Mouse (Mus musculus): ENCODE measurements around the gene Slc30a2.
A peak's percentile ranks its signal among the peaks of the same experiment; 100 is the strongest.
"Not testable (repeated sequence)": the region's sequence is repeated elsewhere in the genome, so short reads cannot be mapped to it uniquely, and the experiment has no call there.

The Slc30a2 gene

DNA sequence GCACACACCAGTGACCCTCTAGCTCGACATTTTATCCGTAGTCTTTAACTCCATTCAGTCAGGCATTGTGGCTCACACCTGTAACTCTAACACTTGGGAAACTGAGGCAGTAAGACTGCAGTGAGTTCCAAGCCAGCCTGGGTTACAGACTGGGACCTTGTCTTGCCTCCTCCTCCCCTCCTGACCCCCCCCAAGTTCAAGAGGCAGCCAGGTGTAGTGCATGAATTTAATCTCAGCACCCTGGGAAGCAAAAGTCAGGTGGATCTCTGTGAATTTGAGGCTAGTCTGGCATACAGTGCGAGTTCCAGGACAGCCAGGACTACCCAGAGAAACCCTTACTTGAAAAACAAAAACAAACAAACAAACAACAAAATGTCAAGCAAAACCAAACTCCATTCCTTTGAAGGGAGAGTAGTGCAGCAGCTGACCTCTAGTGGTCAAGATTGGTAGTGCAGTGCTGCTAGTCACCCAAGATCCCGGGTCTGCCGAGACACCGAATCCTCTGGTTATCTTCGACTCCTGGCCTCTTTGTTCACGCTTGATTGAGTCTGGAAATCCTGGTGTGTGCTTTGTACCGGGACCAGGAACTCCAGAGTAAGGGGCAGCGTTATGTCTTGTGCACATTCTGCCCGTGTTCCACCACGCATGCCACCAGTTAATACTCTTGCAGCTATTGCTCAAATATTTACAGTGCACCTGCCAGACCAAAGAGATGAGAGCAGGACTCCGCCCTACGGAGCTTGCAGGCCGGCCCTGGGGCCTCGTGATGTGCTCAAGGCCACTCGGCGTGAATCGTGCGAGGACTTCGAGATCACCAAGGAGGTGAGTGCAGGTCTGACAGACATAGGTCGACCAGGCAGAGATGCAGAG is 13.8 kb downstream of the Slc30a2 start:
- peak in 1 of 2 experiments; percentile 48 for DNase-seq (ENCODE audit: low spot score in 2 of 2)

DNA sequence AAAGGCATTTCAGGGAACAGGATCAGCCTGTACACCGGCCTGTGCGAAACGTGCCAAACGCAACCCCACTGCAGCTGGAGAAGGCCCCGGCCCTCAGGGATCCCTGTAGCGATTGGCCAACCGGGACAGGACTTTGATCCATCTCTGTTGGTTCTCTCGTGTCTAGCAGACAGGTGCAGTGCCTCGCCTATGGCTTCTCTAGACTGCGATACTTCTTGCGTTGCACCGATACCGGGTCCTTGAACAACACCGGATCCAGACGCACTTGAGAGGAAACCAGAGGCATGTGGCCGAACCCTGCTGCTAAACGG is 14.4 kb downstream of the Slc30a2 start:
- no peak for DNase-seq (ENCODE audit: low spot score in 2 of 2)

DNA sequence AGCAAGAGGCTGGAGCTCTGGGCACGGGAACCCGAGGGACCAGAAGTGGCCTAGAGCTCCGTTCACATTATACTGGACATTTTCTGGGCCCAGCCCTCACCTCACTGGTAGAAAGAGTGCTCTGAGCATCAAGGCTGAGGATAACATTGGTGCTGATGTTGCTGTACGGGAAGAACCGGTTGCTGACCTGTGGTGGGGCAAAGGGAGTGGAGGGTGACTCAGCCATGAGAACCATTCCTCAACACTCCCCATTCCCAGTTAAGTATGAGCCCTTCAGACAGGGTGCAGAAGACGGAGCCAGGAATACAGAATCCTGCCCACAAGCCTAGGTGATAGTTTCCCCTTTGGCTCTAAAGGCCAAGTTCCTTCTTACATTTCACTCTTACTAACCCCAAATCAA is 16.7 kb downstream of the Slc30a2 start:
- no peak for DNase-seq (ENCODE audit: low spot score in 2 of 2)

GRCm38 (mm10) chr4:134361215-134361614 is 18.2 kb downstream of the Slc30a2 start:
- DNase-seq (ENCODE audit: low spot score in 2 of 2), result no peak

DNA sequence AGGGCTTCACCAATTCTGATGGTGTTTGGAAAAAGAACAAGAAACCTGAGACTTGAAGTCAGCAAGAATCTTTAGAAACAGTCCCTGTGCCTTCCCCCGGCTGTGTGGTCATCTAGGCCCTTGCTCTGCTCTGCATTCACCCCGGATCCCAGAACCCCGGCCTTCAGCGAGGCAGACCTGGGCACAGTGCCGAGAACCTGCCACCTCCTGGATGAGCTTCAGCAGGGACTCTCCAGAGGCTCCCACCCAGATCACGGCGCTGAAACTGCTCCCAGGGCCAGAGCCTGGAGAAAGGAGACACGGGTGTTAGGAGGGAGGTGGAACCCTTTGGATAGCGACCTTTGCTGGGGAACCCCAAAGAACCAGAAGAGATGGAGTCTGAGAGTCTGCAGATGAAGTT is 19.1 kb downstream of the Slc30a2 start:
- DNase-seq (ENCODE audit: low spot score in 2 of 2), result no peak

- DNase-seq (ENCODE audit: low spot score in 2 of 2), result no peak
Measured at GRCm38 (mm10) chr4:134362586-134362985, 19.6 kb downstream of the Slc30a2 start.

DNA sequence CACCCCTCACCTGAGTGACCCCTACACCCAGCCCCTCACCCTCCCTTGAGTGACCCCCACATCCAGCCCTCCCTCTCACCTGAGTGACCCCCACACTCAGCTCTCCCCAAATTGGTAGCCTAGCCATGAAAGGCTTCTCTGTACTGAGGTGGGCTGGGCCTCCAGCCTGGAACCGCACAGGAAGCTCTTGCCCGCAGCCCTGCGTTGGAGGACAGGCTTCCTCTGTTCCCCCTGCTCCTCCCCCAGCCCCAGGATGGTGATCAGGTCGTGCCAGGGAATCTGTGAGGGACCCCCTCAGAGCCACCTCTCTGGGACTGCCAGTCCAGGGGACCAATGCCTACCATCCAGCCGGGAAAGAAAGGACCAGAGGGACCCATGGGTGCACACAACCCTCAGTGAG is 22.3 kb downstream of the Slc30a2 start:
- no peak for DNase-seq (ENCODE audit: low spot score in 2 of 2)

- no peak for DNase-seq (ENCODE audit: low spot score in 2 of 2)
Measured at GRCm38 (mm10) chr4:134370649-134371221, 27.8 kb downstream of the Slc30a2 start.

DNA sequence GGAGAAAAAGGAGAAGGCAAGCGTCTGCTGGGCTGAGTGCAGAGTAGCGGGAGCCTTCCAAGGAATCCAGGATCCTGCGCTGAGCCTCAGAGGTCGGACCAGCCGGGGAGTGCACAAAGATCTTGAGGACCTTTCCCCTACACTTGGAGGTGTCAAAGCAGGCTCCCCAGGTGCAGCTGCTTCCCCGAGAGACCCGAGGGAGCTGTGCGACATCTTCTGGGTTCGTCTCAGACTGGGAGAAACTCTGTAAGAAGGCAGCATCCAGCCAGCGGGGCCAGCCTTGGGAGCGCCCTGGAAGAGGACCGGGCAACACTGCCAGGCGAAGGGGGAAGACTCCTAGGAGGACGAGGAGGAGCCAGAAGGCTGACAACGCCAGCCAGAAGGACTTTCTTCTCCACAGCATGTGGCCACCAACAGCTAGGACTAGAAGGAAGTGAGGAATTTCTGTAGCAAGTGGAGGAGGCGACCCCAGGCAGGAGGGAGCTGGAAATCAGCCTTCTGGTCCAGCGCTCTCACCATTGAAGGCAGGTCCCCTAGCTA is 28.4 kb downstream of the Slc30a2 start:
- no peak for DNase-seq (ENCODE audit: low spot score in 2 of 2)

DNA sequence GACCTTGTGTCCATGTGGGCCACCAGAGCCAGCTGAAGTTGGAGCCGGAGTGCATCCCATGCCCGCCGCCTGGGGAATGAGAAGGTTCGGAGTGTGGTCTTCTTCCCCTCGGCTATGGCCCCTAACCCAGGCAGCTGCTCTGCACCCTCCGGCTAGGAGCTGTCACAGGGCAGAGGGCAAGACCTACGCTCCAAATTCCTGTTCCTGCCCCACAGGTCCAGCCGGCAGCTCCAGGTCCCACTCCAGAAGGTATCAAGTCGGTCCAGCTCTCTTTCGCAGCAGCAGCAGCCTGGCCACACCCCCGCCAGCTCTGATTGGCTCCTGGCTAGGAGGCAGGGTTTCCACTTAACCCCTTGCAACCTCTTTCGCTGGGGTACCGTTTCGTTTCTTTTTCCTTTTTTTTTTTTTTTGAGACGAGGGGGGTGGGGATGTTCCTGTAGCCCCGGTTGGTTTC is 29.3 kb downstream of the Slc30a2 start:
- peak; percentile 69 to 80 for DNase-seq (ENCODE audit: low spot score in 2 of 2)

DNA sequence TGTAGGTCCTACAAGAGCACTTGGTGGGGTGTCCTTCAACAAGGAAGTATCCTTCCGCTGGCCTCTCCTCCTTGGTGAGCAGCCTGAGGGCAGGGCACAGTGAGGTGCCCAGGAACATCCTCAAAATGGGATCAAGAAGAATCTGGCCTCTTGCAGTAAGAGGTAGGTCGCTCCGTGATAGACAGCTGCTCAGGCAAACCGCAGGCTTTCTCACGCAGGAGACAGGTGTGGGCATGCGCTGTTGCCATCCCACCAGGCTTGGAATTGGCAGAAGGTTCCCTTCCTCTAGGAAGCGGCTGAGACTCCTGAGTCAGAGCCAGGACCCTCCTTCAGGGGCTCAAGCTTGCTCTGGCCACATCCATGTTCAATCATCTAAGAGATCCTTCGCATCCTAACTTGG is 30.3 kb downstream of the Slc30a2 start:
- DNase-seq (ENCODE audit: low spot score in 2 of 2), result no peak

GRCm38 (mm10) chr4:134374306-134374705 is 31.3 kb downstream of the Slc30a2 start:
- no peak for DNase-seq (ENCODE audit: low spot score in 2 of 2)

DNA sequence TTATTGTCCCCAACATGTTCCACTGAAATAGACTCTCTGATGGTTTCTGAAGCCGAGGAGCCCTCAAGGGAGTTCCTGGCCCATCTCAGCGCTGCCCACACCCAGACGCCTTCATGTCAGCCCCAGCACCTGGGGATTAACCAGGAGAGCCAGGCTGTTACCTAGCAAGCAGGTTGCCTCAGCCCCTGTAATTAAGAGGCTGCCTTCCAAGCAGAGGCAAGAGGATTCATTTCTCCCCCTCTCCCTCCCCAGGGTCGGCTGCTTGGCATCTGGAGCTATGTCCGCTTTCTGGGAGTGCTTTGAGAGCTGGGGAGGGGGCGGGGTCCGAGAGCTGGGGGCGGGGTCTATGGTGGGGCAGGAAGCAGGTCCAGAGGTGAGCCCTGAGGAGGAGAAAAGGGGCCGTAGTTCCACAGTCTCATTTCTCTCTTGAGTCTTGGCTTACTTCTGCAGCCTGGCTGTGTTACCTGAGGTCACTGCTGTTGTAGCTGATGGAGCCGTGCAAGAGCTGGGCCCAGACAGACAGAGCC is 35.2 kb downstream of the Slc30a2 start:
- DNase-seq (ENCODE audit: low spot score in 2 of 2), result no peak

GRCm38 (mm10) chr4:134379510-134379909 is 36.5 kb downstream of the Slc30a2 start:
- DNase-seq (ENCODE audit: low spot score in 2 of 2), result no peak

DNA sequence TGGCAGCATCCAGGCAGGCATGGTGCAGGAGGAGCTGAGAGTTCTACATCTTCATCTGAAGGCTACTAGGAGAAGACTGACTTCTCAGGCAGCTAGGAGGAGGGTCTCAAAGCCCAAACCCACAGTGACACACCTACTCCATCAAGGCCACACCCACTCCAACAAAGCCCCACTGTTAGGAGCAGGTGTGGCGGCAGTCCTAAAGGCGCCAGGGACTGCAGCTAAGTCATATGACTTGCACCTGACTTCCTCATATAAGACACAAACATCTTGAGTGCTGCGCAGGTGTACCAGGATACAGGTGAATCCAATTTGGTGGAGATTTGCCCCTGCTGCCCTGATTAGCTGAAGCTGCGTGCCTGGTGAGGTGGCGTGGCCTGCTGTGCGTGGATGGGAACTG is 40.8 kb downstream of the Slc30a2 start, which contains the start of gene Extl1:
Extl1 (minus strand) TSS at position 101 of the 400 bp plus-strand sequence.
- DNase-seq (ENCODE audit: low spot score in 2 of 2), result not testable (repeated sequence)

DNA sequence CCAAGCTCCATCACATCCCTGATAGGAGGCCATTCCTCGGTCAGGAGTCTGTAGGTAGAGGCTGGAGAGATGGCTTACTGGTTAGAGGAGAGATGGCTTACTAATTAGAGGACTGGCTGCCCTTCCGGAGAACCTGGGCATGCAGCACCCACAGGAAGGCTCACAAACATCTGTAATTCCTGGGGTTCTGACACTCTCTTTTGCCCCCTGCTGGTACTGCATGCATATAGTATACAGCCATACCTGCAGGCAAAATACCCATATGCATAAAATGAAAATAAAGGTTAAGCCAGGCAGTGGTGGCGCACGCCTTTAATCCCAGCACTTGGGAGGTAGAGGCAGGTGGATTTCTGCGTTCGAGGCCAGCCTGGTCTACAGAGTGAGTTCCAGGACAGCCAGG is 44.3 kb downstream of the Slc30a2 start:
- DNase-seq (ENCODE audit: low spot score in 2 of 2), result no peak

GRCm38 (mm10) chr4:134388397-134388796 is 45.4 kb downstream of the Slc30a2 start:
- peak in 1 of 2 experiments; percentile 57 for DNase-seq (ENCODE audit: low spot score in 2 of 2)

DNA sequence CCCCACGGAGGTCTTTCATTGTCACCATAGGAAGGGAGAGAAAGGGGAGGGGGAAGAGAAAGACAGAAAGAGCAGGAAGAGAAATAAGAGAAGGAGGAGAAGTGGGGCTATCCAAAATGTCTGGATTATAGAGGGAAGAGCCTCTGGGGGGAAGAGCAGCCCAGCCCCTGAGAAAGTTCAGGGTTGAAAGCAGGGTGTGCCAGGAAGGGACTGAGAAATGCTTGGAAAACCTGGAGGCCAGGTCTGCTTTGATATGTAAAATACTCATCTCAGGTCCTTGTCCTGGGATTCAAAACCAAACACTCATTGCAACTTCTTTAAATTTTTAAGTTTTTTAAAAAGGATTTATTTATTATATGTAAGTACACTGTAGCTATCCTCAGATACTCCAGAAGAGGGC is 48.7 kb downstream of the Slc30a2 start:
- no peak for DNase-seq (ENCODE audit: low spot score in 2 of 2)

GRCm38 (mm10) chr4:134392595-134392994 is 49.6 kb downstream of the Slc30a2 start:
- DNase-seq (ENCODE audit: low spot score in 2 of 2), result no peak

GRCm38 (mm10) chr4:134393026-134393425 is 50.0 kb downstream of the Slc30a2 start:
- DNase-seq (ENCODE audit: low spot score in 2 of 2), result no peak

DNA sequence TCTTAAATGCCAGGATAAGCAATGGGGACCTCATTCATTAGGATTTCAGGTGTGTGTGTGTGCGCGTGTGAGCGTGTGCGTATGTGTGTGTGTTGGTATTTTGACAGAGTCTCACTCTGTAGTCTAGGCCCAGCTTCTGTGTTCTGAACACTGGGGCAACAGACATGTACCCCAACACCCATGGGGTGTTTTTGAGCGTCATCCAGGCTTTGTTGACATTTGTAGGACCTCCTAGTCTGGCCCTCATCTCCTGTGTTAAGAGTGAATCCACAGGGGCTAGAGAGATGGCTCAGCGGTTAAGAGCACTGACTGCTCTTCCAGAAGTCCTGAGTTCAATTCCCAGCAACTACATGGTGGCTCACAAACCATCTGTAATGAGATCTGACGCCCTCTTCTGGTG is 52.2 kb downstream of the Slc30a2 start:
- DNase-seq (ENCODE audit: low spot score in 2 of 2), result no peak

- peak; percentile 91 to 93 for DNase-seq (ENCODE audit: low spot score in 2 of 2)
Measured at GRCm38 (mm10) chr4:134395977-134396825, 53.2 kb downstream of the Slc30a2 start, which contains the start of gene Pafah2. Gene Pafah2, plus strand, starts transcription at chr4:134396320.

Measured in urinary bladder, postnatal 4 days (tissue).